Mouse (Mus musculus) lung, adult 10 weeks (tissue): Measurements from ENCODE around the gene Timm23. TPM values are rescaled to one million over a fixed set of nuclear protein-coding genes. Genes with fewer than 3 reads are reported as not detected.

Source experiments
- polyA plus RNA-seq: library from polyadenylated mRNA; stranded (reverse); fragments of 350-450 nt; fragmentation: Illumina TruSeq; extraction: RNeasy Lipid Tissue Mini Kit (QIAGEN cat#74804); gene quantifications from one replicate; pipeline ENCODE4 v1.2.3, GENCODE M21; 2014; ENCODE audit warnings: low read depth, low replicate concordance; ENCODE audit not compliant: insufficient read depth

Timm23 gene
- polyA plus RNA-seq, result 84.1 TPM

DNA sequence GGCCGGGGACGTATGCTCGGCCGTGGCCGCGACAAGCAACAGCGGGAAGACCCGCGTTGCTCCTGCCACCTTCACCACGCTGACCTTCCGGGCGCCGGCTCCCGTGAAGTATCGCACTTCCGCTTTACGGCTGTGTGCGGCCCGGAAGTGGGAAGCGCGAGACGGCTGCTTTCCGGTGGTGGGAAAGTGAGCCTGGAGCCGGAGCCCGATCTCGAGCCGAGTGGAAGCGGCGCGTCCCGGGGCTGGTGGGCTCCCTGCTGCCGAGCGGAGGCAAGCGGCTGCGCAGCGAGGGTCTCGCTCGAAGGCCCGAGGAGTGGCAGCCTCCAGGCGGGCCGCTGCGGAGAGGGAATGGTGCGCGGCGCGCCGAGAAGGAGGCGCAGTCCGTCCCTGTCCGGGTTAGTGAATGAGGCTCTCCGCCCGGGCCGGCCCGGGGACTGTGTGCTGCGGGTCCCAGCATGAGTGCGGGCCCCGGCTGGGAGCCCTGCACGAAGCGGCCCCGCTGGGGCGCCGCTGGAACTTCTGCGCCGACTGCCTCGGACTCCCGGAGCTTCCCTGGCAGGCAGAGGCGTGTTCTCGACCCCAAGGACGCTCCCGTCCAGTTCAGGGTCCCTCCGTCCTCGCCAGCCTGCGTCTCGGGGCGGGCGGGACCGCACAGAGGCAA lies at the start of gene Timm23, which contains the start of gene Parg:
Gene Timm23 (minus strand): TSS at position 108 of the 661 bp plus-strand sequence.
Gene Parg (plus strand): TSS at position 159 of the 661 bp plus-strand sequence.

DNA sequence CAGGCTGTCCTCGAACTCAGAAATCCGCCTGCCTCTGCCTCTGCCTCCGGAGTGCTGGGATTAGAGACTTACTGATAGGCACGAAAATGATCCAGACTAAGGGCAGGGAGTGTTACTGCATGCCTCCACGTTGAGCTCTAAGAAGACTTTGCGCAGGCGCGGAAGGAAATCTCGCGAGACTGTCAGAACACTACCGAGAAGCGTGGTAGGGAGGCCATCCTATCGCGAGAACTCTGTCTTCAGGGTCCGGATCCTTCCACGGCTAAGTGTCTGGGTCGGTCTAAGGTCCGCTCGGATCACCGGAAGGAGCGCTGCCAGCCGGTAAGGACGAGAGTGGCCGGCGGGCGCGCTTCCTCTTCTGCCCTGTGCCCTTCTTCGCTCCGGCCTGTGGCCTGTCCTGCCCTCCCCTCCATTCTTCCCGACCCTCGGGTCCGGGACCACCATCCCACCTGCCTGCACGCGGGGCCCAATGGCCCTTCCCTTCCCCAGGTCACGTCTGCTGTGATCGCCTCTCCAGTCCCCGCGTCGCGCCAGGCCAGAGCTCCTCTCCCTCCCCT lies 41.9 kb downstream of the Timm23 start, which contains the start of gene Ncoa4:
Gene Ncoa4 (plus strand): TSS at position 176 of the 557 bp plus-strand sequence.

DNA sequence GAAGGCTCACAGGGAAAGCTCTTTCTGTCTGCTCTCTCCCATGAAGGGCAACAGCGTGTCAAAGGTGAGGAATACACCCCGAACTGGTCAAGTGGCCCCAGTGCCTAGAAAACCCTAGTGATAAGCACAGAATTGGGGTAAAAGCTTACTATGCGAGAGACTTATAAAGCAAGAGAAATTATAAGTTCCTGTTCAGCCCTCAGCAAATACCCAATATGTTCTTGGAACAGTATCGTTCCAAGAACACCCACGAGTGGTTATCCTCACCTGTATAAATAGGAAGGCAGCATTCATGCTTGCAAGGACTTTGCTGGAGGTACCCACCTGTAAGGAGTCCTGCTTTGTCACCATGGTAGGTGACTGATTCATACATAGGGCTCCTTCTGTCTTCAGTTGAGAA lies 60.0 kb downstream of the Timm23 start, which contains the start of gene Msmb:
Gene Msmb (plus strand): TSS at position 301 of the 400 bp plus-strand sequence.

Other genes starting within 250 kb of the Timm23 start
- 9.1 TPM for gene Galnt15, start 172.9 kb downstream of the Timm23 start, polyA plus RNA-seq
- gene Oxnad1, start 116.5 kb downstream of the Timm23 start, polyA plus RNA-seq, result 7.7 TPM
- 59.9 TPM for gene Dph3, start 116.2 kb downstream of the Timm23 start, polyA plus RNA-seq
- not detected for gene Msmb, start 59.9 kb downstream of the Timm23 start, polyA plus RNA-seq
- gene Ncoa4, start 42.0 kb downstream of the Timm23 start, polyA plus RNA-seq, result 37.5 TPM
- gene Parg, start 51 bp upstream of the Timm23 start, polyA plus RNA-seq, result 7.7 TPM
- gene Ogdhl, start 120.1 kb upstream of the Timm23 start, polyA plus RNA-seq, result 0.29 TPM
- 29.6 TPM for gene 1700024G13Rik, start 186.5 kb upstream of the Timm23 start, polyA plus RNA-seq